Mouse (Mus musculus) T-cell, adult 66 days (primary cell): ENCODE data around the gene Gm21738. TPM values are rescaled to one million over a fixed set of nuclear protein-coding genes. Genes with fewer than 3 reads are reported as not detected.

Experiments
- total RNA-seq, 2 experiments: library from RNA; stranded (reverse); gene quantifications; 3 replicates in 1 of 2; 4 replicates in 1 of 2; pipeline ENCODE4 v1.2.4; 2023

The Gm21738 gene
- 1 to 10 TPM; 1.1 to 1.5 TPM for total RNA-seq

GRCm38 (mm10) chr14:19418830-19419229 is at the start of gene Gm21738:
Gene Gm21738, minus strand, starts transcription at chr14:19418930.

Other genes with a start within 250 kb of the Gm21738 start
- not detected for gene Gm2244, start 131.0 kb upstream of the Gm21738 start, total RNA-seq
- gene Gm2237, start 166.2 kb upstream of the Gm21738 start, total RNA-seq = 1 to 10 TPM; 1.7 to 5.6 TPM
- not detected for gene Gm5458, start 183.7 kb upstream of the Gm21738 start, total RNA-seq